Mouse (Mus musculus) testis, adult 2 months (tissue): ENCODE measurements at regions not wholly inside any gene's neighbourhood (a gene's known extent, or its start where the extent isn't known, plus 50 kb on each side); places are given as distances from the start of the nearest gene placed in this dataset.

Source experiments
- CTCF ChIP-seq: fragments of 200-500 bp; IDR thresholded peaks from 2 replicates; pipeline ENCODE4 v1.5.1; 2012; ENCODE audit warnings: low read depth, mild to moderate bottlenecking, inconsistent platforms, low read length, moderate library complexity; ENCODE audit not compliant: control insufficient read depth, insufficient read depth, insufficient replicate concordance
- POLR2A ChIP-seq: fragments of 200-500 bp; IDR thresholded peaks from 2 replicates; pipeline ENCODE4 v1.6.1; 2012; ENCODE audit warnings: low read depth, mild to moderate bottlenecking, inconsistent platforms, low read length, moderate library complexity; ENCODE audit not compliant: control insufficient read depth

DNA sequence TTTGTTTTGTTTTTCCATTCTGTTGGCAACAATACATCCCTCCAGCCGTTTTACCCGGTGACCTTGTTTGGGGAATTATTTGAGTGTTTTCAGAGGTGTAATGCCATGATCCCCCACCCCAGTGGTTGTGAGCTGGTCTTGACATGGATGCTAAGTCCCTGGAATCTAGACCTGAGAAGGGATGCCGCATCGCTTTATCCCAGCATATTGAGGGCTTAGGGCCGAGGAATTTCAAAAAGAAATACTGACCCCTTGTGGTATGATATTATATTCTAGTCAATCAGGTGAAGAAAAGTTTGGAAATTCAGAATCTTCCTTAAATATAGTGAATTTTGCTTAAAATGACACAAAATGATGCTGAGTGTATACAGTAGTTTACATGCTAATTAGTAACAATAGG, 75.7 kb upstream of the Cwc22 start:
- TF ChIP-seq CTCF (no peak), POLR2A (no peak)
